Mouse (Mus musculus) kidney, postnatal 14 days (tissue): ENCODE data around the gene Peli2.
A peak's percentile ranks its signal among the peaks of the same experiment; 100 is the strongest.

Experiments used
- DNase-seq: peaks from one replicate; pipeline ENCODE4 v3.0.0; 2022; ENCODE audit warnings: mixed read lengths

Gene Peli2

GRCm38 (mm10) chr14:48126931-48127330 is 6.3 kb downstream of the Peli2 start:
- DNase-seq = no peak

- DNase-seq = peak; percentile 47
These were observed 7.1 kb downstream of the Peli2 start for GRCm38 (mm10) chr14:48127609-48128185.

GRCm38 (mm10) chr14:48128701-48129100 is 8.1 kb downstream of the Peli2 start:
- DNase-seq = no peak

GRCm38 (mm10) chr14:48130021-48130420 is 9.4 kb downstream of the Peli2 start:
- no peak for DNase-seq

- DNase-seq = peak; percentile 71
These were observed 10.3 kb downstream of the Peli2 start for GRCm38 (mm10) chr14:48130761-48131575.

- DNase-seq = peak; percentile 56
These were observed 10.9 kb downstream of the Peli2 start for GRCm38 (mm10) chr14:48131576-48131922.

GRCm38 (mm10) chr14:48132241-48132640 is 11.6 kb downstream of the Peli2 start:
- no peak for DNase-seq

- no peak for DNase-seq
These were observed 12.5 kb downstream of the Peli2 start for GRCm38 (mm10) chr14:48132865-48133802.

GRCm38 (mm10) chr14:48134344-48134743 is 13.7 kb downstream of the Peli2 start:
- DNase-seq = peak; percentile 79

GRCm38 (mm10) chr14:48135816-48136345 is 15.3 kb downstream of the Peli2 start:
- DNase-seq = no peak

GRCm38 (mm10) chr14:48137731-48138130 is 17.1 kb downstream of the Peli2 start:
- DNase-seq = no peak

- DNase-seq = no peak
These were observed 17.5 kb downstream of the Peli2 start for GRCm38 (mm10) chr14:48138138-48138537.

- DNase-seq = no peak
These were observed 18.8 kb downstream of the Peli2 start for GRCm38 (mm10) chr14:48139409-48139808.

GRCm38 (mm10) chr14:48141694-48142093 is 21.1 kb downstream of the Peli2 start:
- DNase-seq = no peak

GRCm38 (mm10) chr14:48142696-48143095 is 22.1 kb downstream of the Peli2 start:
- no peak for DNase-seq

GRCm38 (mm10) chr14:48143141-48143540 is 22.5 kb downstream of the Peli2 start:
- no peak for DNase-seq

- no peak for DNase-seq
These were observed 23.7 kb downstream of the Peli2 start for GRCm38 (mm10) chr14:48144330-48144729.

- no peak for DNase-seq
These were observed 27.1 kb downstream of the Peli2 start for GRCm38 (mm10) chr14:48147688-48148087.

GRCm38 (mm10) chr14:48148615-48149014 is 28.0 kb downstream of the Peli2 start:
- no peak for DNase-seq

- DNase-seq = no peak
These were observed 28.7 kb downstream of the Peli2 start for GRCm38 (mm10) chr14:48149351-48149750.

- DNase-seq = no peak
These were observed 30.3 kb downstream of the Peli2 start for GRCm38 (mm10) chr14:48150903-48151302.

- DNase-seq = no peak
These were observed 30.9 kb downstream of the Peli2 start for GRCm38 (mm10) chr14:48151554-48151953.

GRCm38 (mm10) chr14:48153064-48153463 is 32.4 kb downstream of the Peli2 start:
- no peak for DNase-seq
